Mouse (Mus musculus): ENCODE results near the gene Tmem208.

GRCm38 (mm10) chr8:105378673-105379072, 52.5 kb downstream of the Tmem208 start:
- no peak for TF ChIP-seq CTCF (IDR thresholded peaks at IDR 0.05; ENCODE audit: control insufficient read depth, insufficient read depth, insufficient read length)
- no peak for TF ChIP-seq MYOG (IDR thresholded peaks at IDR 0.05; ENCODE audit: control insufficient read depth, extremely low read depth, insufficient read length)
- no peak for TF ChIP-seq CEBPB (IDR thresholded peaks at IDR 0.05; ENCODE audit: low read depth)
- TF ChIP-seq USF1 (IDR thresholded peaks at IDR 0.05; ENCODE audit: low read depth): no peak
- no peak for TF ChIP-seq MAX (IDR thresholded peaks at IDR 0.05)

Data from C2C12 (cell line).